Mouse (Mus musculus) lung, postnatal 25 days (tissue): Measurements from ENCODE around the gene Tas2r118.

Source experiments
- DNase-seq: peaks from one replicate; pipeline ENCODE4 v3.0.0; 2022; ENCODE audit warnings: low spot score

The Tas2r118 gene

DNA sequence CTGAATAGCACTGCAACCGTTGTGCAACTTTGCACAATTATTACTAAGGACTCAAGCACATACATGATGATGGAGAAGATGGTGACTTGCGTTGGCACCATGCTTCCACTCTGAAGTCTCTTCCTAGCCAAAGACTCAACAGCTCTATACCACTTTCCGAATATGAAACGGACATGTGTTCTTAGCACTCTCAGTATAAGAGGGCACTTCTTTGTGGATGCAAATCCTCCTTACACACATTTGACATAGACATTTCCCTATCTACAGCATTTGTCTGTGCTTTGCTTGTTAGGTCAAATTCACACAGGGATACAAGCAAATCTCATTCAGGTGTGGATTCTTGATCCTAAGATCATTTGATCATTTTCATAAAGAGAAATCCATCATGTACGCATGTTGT, at the start of gene Tas2r118:
Gene Tas2r118, minus strand, starts transcription at position 101 of the 400 bp plus-strand sequence.
- no peak for DNase-seq

DNA sequence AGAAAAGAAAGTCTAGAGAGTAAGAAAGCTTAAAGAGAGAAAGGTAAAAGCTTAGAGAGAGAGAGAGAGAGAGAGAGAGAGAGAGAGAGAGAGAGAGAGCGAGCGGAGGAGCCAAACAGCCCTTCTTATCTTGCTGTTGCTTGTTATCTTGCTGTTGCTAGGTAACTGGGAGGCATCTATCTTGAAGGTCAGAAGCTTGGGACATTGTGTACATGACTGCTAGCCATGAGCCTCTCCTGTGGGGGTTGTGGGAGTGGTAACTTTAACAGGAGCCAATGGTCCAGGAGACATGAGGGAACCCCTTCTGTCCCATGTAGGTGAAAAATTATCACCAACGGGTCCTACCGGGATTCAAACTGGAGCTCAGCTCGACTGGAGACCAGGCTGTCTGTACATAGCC, 48.5 kb upstream of the Tas2r118 start:
- DNase-seq, result no peak

DNA sequence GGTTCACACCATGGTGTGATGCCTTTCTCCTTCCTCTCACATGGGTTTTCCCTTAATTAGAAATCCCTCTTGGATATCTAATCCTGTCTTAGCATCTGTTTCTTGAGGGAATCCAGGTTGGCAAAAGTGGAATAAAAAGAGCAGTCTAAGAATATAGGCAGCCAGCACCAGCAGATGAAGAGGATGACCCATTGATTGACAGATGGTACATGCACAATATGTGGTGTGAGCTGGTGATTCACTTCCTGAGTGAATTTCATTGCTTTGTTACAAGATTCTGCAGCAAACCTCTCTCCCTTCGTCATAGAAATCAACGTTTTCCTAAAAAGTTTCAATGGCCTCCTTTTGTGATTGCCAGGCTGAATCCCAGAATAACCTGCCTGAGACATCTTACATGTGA, 23.4 kb upstream of the Tas2r118 start:
- no peak for DNase-seq

DNA sequence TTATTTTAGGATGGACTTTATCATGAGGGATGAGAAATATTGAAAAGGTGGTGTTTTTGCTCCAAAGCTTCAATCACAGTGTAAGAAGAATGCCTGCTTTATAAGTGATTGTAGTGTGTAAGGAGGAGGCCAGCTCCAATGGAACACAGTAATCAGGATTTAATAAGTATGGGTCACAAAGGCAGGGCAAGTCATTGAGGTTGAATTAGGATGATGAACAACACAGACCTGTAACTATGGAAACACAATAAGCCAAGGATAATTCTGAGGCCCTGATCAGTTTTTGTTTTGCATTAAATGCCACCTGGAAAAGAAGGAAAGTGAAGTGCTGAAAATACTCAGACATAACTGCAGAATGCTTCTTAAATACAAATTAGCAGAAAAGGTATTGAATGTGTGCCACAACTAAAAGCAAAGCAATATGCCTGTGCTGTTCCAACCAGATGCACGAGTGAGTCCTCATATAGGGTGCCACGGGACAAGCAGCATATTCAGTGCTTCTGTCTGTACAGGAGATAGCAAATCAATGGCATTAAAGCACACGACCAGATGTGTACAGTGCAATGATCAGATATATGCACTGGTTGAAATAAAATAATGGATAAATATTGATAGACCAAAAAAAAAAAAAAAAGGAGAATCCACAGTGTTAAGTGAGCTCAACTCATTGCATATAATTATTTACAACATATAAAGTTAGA, 21.0 kb upstream of the Tas2r118 start:
- DNase-seq, result no peak

DNA sequence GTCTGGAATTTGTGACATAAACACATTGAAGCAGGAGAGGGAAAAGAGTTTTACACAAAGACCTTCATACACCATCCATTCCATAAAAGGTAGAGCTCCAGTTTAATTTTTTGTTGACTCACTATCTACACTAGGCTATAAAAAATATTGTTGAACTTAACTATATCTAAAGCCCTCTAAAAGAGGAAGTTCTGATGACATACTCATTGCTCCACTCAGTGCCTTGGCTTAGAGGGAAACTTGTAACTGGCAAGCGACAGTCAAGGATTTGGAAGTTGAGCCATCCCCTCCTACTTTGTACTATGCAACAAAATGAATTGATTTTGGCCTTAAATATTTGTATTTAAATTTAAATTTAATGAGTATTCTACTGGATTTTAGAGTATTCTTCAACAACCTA, 16.4 kb upstream of the Tas2r118 start:
- no peak for DNase-seq

DNA sequence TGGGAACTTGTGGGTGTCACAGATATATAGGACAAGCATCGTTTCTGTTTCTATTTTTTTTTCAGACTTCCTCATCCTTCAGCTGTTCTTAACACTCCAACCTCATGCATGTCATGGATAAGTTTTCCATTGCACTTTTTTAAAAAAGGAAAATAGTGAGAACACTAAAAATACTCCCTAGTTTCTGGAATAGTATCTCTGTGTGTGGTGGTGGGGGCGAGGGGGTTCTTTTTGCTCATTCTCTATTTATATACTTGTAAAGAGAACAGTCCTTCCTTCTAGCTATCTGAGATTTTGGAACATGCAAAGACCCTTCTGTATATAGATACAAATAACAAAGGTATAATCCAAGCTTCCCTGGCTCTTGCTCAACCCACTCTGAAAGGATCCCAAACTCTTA, 2.9 kb downstream of the Tas2r118 start:
- DNase-seq, result no peak

DNA sequence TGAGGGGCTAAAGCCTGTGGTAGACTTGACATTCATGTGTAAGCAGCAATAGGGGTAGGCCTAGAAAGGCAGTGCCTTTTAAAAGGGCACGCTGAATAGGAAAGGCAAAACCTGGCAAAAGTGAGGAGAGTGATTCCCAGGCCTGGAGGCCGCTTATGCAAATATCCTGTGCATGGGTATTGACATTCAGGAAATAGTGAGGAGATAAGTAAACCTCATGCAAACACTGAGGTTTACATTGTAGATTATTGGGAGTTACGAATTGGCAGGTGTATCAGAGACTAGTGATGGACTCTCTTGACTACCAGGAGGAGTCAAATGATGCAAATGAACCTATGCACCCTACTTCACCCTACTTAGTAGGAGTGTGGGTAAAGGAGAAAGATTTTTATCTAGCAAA, 3.9 kb downstream of the Tas2r118 start:
- no peak for DNase-seq

DNA sequence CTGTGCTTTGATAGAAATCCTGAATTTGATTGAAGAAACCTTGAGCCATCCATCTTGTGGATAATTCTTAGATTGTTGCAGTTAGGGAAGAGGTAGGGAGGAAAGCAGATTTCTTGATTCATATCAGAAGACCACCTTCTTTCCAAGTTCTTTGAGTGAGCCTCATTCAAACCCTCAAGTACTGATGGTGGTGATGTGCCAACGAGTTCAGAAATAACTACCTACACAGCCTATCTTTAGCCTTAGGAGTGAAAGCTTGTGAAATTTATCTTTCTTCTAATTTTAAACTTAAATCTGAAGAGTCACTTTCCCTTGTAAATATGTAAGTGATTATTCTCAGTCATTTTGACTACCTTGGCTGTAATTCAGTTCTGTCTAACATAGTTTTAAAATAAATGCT, 6.1 kb downstream of the Tas2r118 start:
- DNase-seq, result no peak

DNA sequence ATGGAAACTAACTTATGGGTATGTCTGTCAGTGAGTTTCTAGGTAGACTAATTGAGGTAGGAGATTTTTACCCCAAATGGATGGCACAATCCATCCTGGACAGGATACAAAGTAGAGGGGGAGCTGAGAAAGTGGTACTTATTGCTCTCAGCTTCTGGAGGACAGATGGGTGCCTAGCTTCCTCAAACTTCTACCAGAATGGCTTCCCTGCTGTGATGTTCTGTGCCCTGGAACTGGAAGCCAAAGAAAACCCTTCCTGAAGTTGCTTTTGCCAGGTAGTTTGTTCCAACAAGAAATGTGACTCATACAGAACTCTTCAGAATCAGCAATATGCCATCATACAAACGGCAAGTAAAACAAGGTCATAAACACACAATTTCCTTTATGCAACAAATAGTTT, 29.1 kb downstream of the Tas2r118 start:
- DNase-seq, result no peak

DNA sequence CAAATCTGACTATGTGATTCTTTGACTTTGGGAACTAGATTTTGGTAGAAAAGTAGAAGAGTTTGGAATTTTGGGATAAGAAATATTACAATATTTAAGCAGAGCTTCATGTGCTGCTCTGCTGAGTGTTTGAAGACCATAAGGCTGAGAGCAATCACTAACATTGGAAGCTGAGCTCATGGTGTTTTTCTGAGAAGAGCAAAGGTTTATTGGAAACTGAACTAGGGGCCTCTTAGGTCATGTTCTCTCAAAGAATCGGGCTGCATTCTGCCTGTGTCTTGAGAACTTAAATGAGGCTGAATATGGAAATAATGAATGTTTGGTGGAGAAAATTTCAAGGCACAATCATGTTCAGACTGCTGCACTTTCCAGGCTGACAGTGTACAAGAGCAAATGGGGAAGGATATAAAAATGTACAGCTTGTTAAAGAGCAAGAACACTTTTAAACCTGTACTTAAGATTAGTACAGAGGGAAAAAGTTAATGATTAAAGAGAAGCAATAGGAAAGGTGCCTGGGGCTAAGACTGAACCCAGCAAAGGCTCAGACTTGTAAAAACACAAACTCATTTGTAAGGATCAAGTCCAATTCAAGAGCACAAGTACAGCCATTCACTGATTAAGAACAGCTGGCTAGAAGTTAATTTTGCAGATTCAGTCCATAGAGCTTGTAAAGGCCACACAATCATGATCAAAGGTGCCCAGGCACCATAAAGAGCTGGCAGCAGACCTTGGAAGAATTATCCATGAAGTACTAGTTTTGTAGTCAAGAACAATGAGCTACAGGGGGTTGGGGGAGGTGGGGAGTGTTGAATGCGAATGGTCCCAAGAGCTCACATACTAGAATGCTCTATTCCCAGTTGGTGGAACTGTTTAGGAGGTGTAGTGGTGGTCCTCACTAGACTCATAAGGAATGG, 31.0 kb downstream of the Tas2r118 start:
- DNase-seq, result no peak

DNA sequence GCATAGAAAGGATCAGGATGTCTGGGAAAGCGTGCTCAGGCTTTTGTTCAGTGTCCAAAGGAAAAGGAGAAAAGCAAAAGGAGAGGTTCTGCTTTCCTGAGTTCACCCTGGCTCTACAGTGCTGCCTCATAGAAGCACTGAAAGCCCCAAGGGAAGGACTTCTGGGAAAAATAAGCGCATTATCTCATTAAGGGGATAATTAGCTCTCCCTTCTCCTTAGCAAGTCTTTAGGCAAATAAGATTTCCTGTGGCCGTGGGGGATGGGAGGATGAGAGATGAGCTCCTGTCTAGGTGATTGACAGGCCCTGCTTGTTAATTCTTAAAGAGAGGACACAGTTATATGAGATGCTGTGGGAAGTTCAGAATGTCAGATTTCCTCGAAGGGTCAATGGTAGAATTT, 33.4 kb downstream of the Tas2r118 start:
- no peak for DNase-seq

DNA sequence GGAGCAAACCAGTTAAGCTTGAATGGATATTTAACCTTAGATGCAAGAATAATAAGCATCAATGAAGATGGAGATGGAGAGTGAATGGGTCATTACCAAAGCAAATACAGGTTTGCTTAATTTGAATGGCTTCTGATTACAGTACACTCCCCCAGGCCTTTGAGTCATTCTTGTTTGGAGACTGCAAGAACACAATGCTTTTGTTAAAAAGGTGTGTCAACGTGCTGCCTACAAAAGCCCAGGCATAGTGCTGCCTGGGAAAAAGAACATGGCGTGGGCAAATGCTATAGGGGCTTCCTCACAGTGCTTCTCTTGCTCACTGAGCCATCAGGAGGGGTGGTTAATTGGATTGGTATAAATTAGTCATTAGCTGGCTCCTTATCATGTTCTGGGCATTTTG, 46.1 kb downstream of the Tas2r118 start:
- DNase-seq, result no peak
